Mouse (Mus musculus) liver, postnatal 0 days (tissue): ENCODE data around the gene Zswim5.

Experiments used
- CTCF ChIP-seq: sonication (generic); IDR thresholded peaks from 2 replicates; pipeline ENCODE4 v1.5.1; 2016; ENCODE audit warnings: antibody characterized with exemption, low read depth
- EP300 ChIP-seq: IDR thresholded peaks from 2 replicates; pipeline ENCODE4 v1.6.1; 2016; ENCODE audit warnings: antibody characterized with exemption, low read depth, mild to moderate bottlenecking

GRCm38 (mm10) chr4:116911202-116911601 is 34.0 kb downstream of the Zswim5 start:
- TF ChIP-seq CTCF (no peak), EP300 (no peak)
